Mouse (Mus musculus): ENCODE measurements around the gene Pxdn.

GRCm38 (mm10) chr12:29965016-29965415 is 27.6 kb downstream of the Pxdn start:
- no peak for TF ChIP-seq CTCF (IDR thresholded peaks at IDR 0.05; ENCODE audit: low read depth, low read length)
- no peak for TF ChIP-seq POLR2A (IDR thresholded peaks at IDR 0.05; ENCODE audit: borderline replicate concordance, low read depth, low read length)
